Mouse (Mus musculus) midbrain, embryonic 11.5 days (tissue): ENCODE results near the gene Best1. TPM values are rescaled to one million over a fixed set of nuclear protein-coding genes. Genes with fewer than 3 reads are reported as not detected.
A peak's percentile ranks its signal among the peaks of the same experiment; 100 is the strongest.

Source experiments
- ATAC-seq: fragments of 200-750 bp; cut with Nextera tagmentation; 2 replicates; pipeline ENCODE4 v1.8.0; 2017; ENCODE audit warnings: moderate TSS enrichment, moderate library complexity; ENCODE audit not compliant: low FRiP score
- DNase-seq: peaks from one replicate; pipeline ENCODE4 v3.0.0; 2015; ENCODE audit warnings: low spot score; ENCODE audit errors: missing footprints
- H3K27ac ChIP-seq: fragments of 300-500 bp; sonication (generic); 2 replicates; pipeline ENCODE4 v1.5.1; 2014; ENCODE audit warnings: low read depth, low read length
- H3K27me3 ChIP-seq: fragments of 300-500 bp; sonication (generic); 2 replicates; pipeline ENCODE4 v1.6.1; 2014; ENCODE audit warnings: mild to moderate bottlenecking, low read length, moderate library complexity, mixed read lengths; ENCODE audit not compliant: control insufficient read depth, insufficient read depth
- H3K36me3 ChIP-seq: fragments of 300-500 bp; sonication (generic); 2 replicates; pipeline ENCODE4 v1.6.1; 2014; ENCODE audit warnings: mild to moderate bottlenecking, low read length, moderate library complexity, mixed read lengths; ENCODE audit not compliant: control insufficient read depth, insufficient read depth
- H3K4me1 ChIP-seq: fragments of 300-500 bp; sonication (generic); 2 replicates; pipeline ENCODE4 v1.6.1; 2014; ENCODE audit warnings: low read length; ENCODE audit not compliant: control insufficient read depth, insufficient read depth
- H3K4me2 ChIP-seq: fragments of 300-500 bp; sonication (generic); 2 replicates; pipeline ENCODE4 v1.6.1; 2014; ENCODE audit warnings: mild to moderate bottlenecking, moderate library complexity
- H3K4me3 ChIP-seq: fragments of 300-500 bp; sonication (generic); 2 replicates; pipeline ENCODE4 v1.5.1; 2014; ENCODE audit warnings: low read depth, low read length
- H3K9ac ChIP-seq: fragments of 300-500 bp; sonication (generic); 2 replicates; pipeline ENCODE4 v1.6.1; 2014; ENCODE audit warnings: low read length
- H3K9me3 ChIP-seq: fragments of 300-500 bp; sonication (generic); 2 replicates; pipeline ENCODE4 v1.6.1; 2016; ENCODE audit warnings: low read length; ENCODE audit not compliant: control insufficient read depth
- WGBS: fragments of 180-500 bp; shearing (Covaris S2); extraction: QIAGEN DNeasy Blood & Tissue Kit; methylation state at CpG from one replicate; pipeline ENCODE4 v1.1.7; 2014; 5-methylcytosine and 5-hydroxymethylcytosine counted together
- polyA plus RNA-seq: library from polyadenylated mRNA; unstranded; fragments of >200 nt; fragmentation: Nextera tagmentation; extraction: Ambion mirVana; gene quantifications from 2 replicates; pipeline ENCODE4 v1.2.1, GENCODE M21; 2014

Best1 gene
- polyA plus RNA-seq, 1 experiment from 2014 or later, result 1.3 TPM

DNA sequence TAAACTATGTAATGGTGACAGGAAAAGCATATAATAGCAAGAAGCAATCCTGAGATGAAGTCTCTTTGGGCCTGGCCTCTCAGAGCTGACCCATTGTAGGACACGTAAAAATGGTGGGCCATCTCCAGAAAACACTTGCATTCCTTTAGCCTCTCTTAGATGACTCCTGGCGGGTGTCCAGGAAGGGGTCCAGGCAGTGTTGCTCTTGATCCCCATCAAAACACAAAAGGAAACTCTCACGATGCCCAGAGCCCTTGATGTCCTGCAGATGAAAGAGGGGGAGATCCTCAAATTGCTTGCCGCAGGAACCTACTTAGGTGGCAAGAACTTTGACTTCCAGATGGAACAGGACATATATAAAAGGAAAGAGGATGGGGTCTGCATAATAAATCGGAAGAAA lies 64.0 kb downstream of the Best1 start:
- H3K9ac ChIP-seq, result no peak overlapping the region
- peaks cover 3% of the 10 kb centered on the region; the same call in 1 of the 2 replicates for H3K4me1 ChIP-seq
- peak; percentile 75 for DNase-seq
- no peak overlapping the region for H3K4me3 ChIP-seq
- WGBS, result 72% methylated on average over 5 of the region's 5 CpGs
- ATAC-seq, result no peak
- no peaks in the 10 kb centered on the region for H3K9me3 ChIP-seq
- H3K27ac ChIP-seq, result no peak overlapping the region
- no peaks in the 10 kb centered on the region for H3K27me3 ChIP-seq
- no peak overlapping the region for H3K4me2 ChIP-seq
- no peaks in the 10 kb centered on the region for H3K36me3 ChIP-seq

DNA sequence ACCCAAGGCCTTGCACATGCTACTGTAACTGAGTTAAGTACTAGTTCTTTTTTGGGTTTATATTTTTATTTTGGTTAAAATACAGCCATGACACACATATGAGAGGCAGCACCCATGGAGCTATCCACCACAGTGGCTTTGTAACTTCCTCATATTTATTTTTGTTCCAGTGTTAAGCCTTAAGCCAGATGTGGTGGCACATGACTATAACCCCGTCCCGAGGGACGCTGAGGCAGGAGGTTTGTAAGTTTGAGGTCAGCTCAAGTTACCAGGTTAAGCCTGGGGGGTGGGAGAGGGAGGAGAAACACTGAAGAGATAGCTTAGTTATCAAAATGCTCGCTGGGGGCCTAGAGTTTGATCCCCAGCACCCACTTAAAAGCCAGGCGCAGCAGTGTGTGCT lies 64.9 kb downstream of the Best1 start:
- Histone ChIP-seq H3K9me3 (no peaks in the 10 kb centered on the region; the same call in 1 of the 2 replicates), H3K4me3 (no peak overlapping the region), H3K4me1 (peaks cover 3% of the 10 kb centered on the region; the same call in 1 of the 2 replicates), H3K36me3 (no peaks in the 10 kb centered on the region), H3K9ac (no peak overlapping the region), H3K27me3 (no peaks in the 10 kb centered on the region), H3K4me2 (no peak overlapping the region), H3K27ac (no peak overlapping the region)
- 72% methylated on average over 5 of the region's 5 CpGs for WGBS
- ATAC-seq (no peak), DNase-seq (no peak)

Other genes starting within 250 kb of the Best1 start
- not detected in 2 replicates for gene Scgb2a2, start 154.1 kb downstream of the Best1 start, polyA plus RNA-seq
- 97.8 and 106 TPM in 2 replicates for gene Incenp, start 102.1 kb downstream of the Best1 start, polyA plus RNA-seq
- gene Fth1, start 21.0 kb downstream of the Best1 start, polyA plus RNA-seq, result 1,347 and 1,422 TPM in 2 replicates
- gene Rab3il1, start within 50 bp of the Best1 start, polyA plus RNA-seq, result 36.8 and 40.1 TPM in 2 replicates
- gene Fads3, start 39.9 kb upstream of the Best1 start, polyA plus RNA-seq, result 5.0 and 5.1 TPM in 2 replicates
- gene Fads2, start 100.1 kb upstream of the Best1 start, polyA plus RNA-seq, result 76.4 and 80.5 TPM in 2 replicates
- gene Fads1, start 181.3 kb upstream of the Best1 start, polyA plus RNA-seq, result 152 and 155 TPM in 2 replicates
- 334 and 352 TPM in 2 replicates for gene Tmem258, start 202.4 kb upstream of the Best1 start, polyA plus RNA-seq
- gene Fen1, start 202.5 kb upstream of the Best1 start, polyA plus RNA-seq, result 121 and 128 TPM in 2 replicates
- gene Myrf, start 239.1 kb upstream of the Best1 start, polyA plus RNA-seq, result 1.4 and 1.7 TPM in 2 replicates